Mouse (Mus musculus) lung, embryonic 16.5 days (tissue): ENCODE data around the gene Tuba3a. TPM values are rescaled to one million over a fixed set of nuclear protein-coding genes. Genes with fewer than 3 reads are reported as not detected.

ENCODE experiments used
- ATAC-seq: fragments of 200-750 bp; cut with Nextera tagmentation; 2 replicates; pipeline ENCODE4 v1.8.0; 2017; ENCODE audit warnings: low read depth, mild to moderate bottlenecking, moderate library complexity
- H3K27ac ChIP-seq: fragments of 300-500 bp; sonication (generic); 2 replicates; pipeline ENCODE4 v1.5.1; 2014; ENCODE audit warnings: mild to moderate bottlenecking, control low read depth, low read length
- H3K27me3 ChIP-seq: fragments of 300-500 bp; sonication (generic); 2 replicates; pipeline ENCODE4 v1.6.1; 2014; ENCODE audit warnings: low read depth, low read length, mixed read lengths; ENCODE audit not compliant: control insufficient read depth, insufficient read depth
- H3K36me3 ChIP-seq: fragments of 300-500 bp; sonication (generic); 2 replicates; pipeline ENCODE4 v1.6.1; 2014; ENCODE audit warnings: low read length; ENCODE audit not compliant: control insufficient read depth, insufficient read depth
- H3K4me1 ChIP-seq: fragments of 300-500 bp; sonication (generic); replicated peaks from 2 replicates; pipeline ENCODE4 v1.6.1; 2014; ENCODE audit warnings: low read length, mixed read lengths; ENCODE audit not compliant: control insufficient read depth, insufficient read depth
- H3K4me2 ChIP-seq: fragments of 300-500 bp; sonication (generic); 2 replicates; pipeline ENCODE4 v1.6.1; 2014; ENCODE audit warnings: low read depth, low read length, control low read depth
- H3K4me3 ChIP-seq: fragments of 300-500 bp; sonication (generic); 2 replicates; pipeline ENCODE4 v1.5.1; 2014; ENCODE audit warnings: mild to moderate bottlenecking, low read length, control low read depth
- H3K9ac ChIP-seq: fragments of 300-500 bp; sonication (generic); 2 replicates; pipeline ENCODE4 v1.6.1; 2014; ENCODE audit warnings: low read length, control low read depth
- H3K9me3 ChIP-seq: fragments of 300-500 bp; sonication (generic); 2 replicates; pipeline ENCODE4 v1.6.1; 2016; ENCODE audit warnings: low read length; ENCODE audit not compliant: control insufficient read depth
- WGBS: fragments of 180-500 bp; shearing (Covaris S2); extraction: QIAGEN DNeasy Blood & Tissue Kit; methylation state at CpG from one replicate; pipeline ENCODE4 v1.1.7; 2014; 5-methylcytosine and 5-hydroxymethylcytosine counted together
- polyA plus RNA-seq: library from polyadenylated mRNA; unstranded; fragments of >200 nt; fragmentation: Nextera tagmentation; extraction: Ambion mirVana; gene quantifications from 2 replicates; pipeline ENCODE4 v1.2.1, GENCODE M21; 2015

The Tuba3a gene
- polyA plus RNA-seq, 1 experiment from 2014 or later = 0.16 TPM

GRCm38 (mm10) chr6:125300982-125301381 is 15.1 kb upstream of the Tuba3a start:
- Histone ChIP-seq H3K4me1 (peaks cover 8% of the 10 kb centered on the region), H3K4me2 (no peak overlapping the region), H3K27me3 (no peaks in the 10 kb centered on the region), H3K36me3 (peaks cover 3% of the 10 kb centered on the region; the same call in 1 of the 2 replicates), H3K27ac (no peak overlapping the region), H3K9ac (no peak overlapping the region), H3K9me3 (no peaks in the 10 kb centered on the region), H3K4me3 (no peak overlapping the region)
- ATAC-seq = no peak
- 69% methylated on average over 1 of the region's 1 CpGs for WGBS

- H3K9ac ChIP-seq = no peak overlapping the region
- 71% methylated on average over 5 of the region's 5 CpGs for WGBS
These were observed 11.4 kb upstream of the Tuba3a start for GRCm38 (mm10) chr6:125297149-125297820.

DNA sequence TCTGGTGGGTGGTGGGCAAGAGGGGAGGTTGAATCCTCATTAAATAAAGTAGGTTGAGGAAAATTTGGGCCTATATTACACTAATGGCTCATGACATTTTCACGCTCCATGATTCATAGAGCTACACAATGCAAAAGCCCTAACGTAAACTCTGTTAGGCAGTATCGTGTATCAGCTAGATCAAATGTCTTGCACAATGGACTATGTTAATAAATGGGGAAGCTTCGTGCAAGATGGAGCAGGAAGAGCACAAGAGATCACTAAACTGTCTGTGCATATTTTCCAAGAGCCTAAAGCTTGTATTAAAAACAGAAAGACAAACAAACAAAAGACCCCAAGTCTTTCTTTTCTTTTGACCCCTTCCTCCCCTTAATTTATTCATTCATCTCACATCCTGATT is 8.2 kb upstream of the Tuba3a start:
- WGBS = 66% methylated on average over 4 of the region's 4 CpGs
- H3K27me3 ChIP-seq = no peaks in the 10 kb centered on the region; the same call in 1 of the 2 replicates
- H3K36me3 ChIP-seq = no peaks in the 10 kb centered on the region
- no peaks in the 10 kb centered on the region for H3K9me3 ChIP-seq
- ATAC-seq = no peak
- no peak overlapping the region for H3K4me2 ChIP-seq
- no peak overlapping the region for H3K4me3 ChIP-seq
- no peaks in the 10 kb centered on the region for H3K4me1 ChIP-seq
- no peak overlapping the region for H3K27ac ChIP-seq
- H3K9ac ChIP-seq = no peak overlapping the region

More at GRCm38 (mm10) chr6:125297149-125297820, 11.4 kb upstream of the Tuba3a start:
- H3K4me2 ChIP-seq = no peak overlapping the region
- no peak overlapping the region for H3K27ac ChIP-seq
- H3K36me3 ChIP-seq = no peaks in the 10 kb centered on the region
- no peak overlapping the region for H3K4me3 ChIP-seq
- no peak for ATAC-seq
- H3K4me1 ChIP-seq = peaks cover 5% of the 10 kb centered on the region
- H3K27me3 ChIP-seq = no peaks in the 10 kb centered on the region
- no peaks in the 10 kb centered on the region for H3K9me3 ChIP-seq

GRCm38 (mm10) chr6:125292256-125292655 is 6.4 kb upstream of the Tuba3a start:
- H3K9me3 ChIP-seq = no peaks in the 10 kb centered on the region
- WGBS = 89% methylated on average over 7 of the region's 7 CpGs

DNA sequence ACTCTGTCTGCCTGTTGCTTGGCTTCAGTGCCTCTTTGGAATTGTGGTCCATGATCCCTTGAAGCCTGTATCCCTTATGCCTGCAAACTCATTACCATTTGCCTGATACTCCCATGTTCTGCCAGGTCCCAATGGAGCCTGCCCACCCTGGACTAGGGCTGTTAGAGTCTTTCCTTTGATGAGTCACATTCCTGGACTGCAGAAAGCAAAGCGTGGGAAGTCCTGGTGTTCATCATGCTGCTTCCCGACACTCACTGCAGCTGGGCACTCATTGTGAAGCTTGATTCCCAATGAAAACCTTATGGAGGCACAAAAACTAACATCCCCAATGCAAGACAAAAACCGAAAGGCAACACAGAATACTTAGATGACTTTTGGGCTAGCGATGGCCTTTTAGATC is 5.5 kb upstream of the Tuba3a start:
- H3K36me3 ChIP-seq = no peaks in the 10 kb centered on the region
- H3K27me3 ChIP-seq = no peaks in the 10 kb centered on the region; the same call in 1 of the 2 replicates
- no peak overlapping the region for H3K4me3 ChIP-seq
- H3K4me2 ChIP-seq = no peak overlapping the region
- H3K9ac ChIP-seq = no peak overlapping the region
- no peaks in the 10 kb centered on the region for H3K9me3 ChIP-seq
- H3K4me1 ChIP-seq = 0 out of 2 replicates have a peak, but pooled peaks cover under 1% of the 10 kb centered on the region
- no peak overlapping the region for H3K27ac ChIP-seq
- 79% methylated on average over 4 of the region's 4 CpGs for WGBS
- ATAC-seq = no peak

More at GRCm38 (mm10) chr6:125292256-125292655, 6.4 kb upstream of the Tuba3a start:
- no peak for ATAC-seq
- H3K4me3 ChIP-seq = no peak overlapping the region
- H3K27me3 ChIP-seq = no peaks in the 10 kb centered on the region; the same call in 1 of the 2 replicates
- no peaks in the 10 kb centered on the region for H3K36me3 ChIP-seq
- no peak overlapping the region for H3K27ac ChIP-seq
- H3K4me2 ChIP-seq = no peak overlapping the region
- no peak overlapping the region for H3K9ac ChIP-seq
- no peaks in the 10 kb centered on the region for H3K4me1 ChIP-seq

- H3K27me3 ChIP-seq = no peaks in the 10 kb centered on the region; the same call in 1 of the 2 replicates
- H3K9ac ChIP-seq = no peak overlapping the region
- no peaks in the 10 kb centered on the region for H3K36me3 ChIP-seq
- H3K4me1 ChIP-seq = 0 out of 2 replicates have a peak, but pooled peaks cover 2% of the 10 kb centered on the region
- WGBS = 42% methylated on average over 5 of the region's 5 CpGs
- 0 out of 2 replicates have a peak, but pooled peaks cover 5% of the 10 kb centered on the region for H3K9me3 ChIP-seq
- ATAC-seq = peak; percentile 56; the same call in 1 of the 2 replicates
- peak overlapping the region; percentile 36; the same call in 1 of the 2 replicates for H3K27ac ChIP-seq
- no peak overlapping the region for H3K4me2 ChIP-seq
- H3K4me3 ChIP-seq = no peak overlapping the region
These were observed 2.9 kb upstream of the Tuba3a start for GRCm38 (mm10) chr6:125288730-125289129.

- ATAC-seq = no peak
- 71% methylated on average over 4 of the region's 4 CpGs for WGBS
- Histone ChIP-seq H3K27me3 (no peaks in the 10 kb centered on the region; the same call in 1 of the 2 replicates), H3K9me3 (0 out of 2 replicates have a peak, but pooled peaks cover 5% of the 10 kb centered on the region), H3K4me2 (no peak overlapping the region), H3K36me3 (no peaks in the 10 kb centered on the region), H3K4me3 (no peak overlapping the region), H3K4me1 (0 out of 2 replicates have a peak, but pooled peaks cover 2% of the 10 kb centered on the region), H3K9ac (no peak overlapping the region), H3K27ac (no peak overlapping the region)
These were observed 1.1 kb upstream of the Tuba3a start for GRCm38 (mm10) chr6:125286944-125287343.

DNA sequence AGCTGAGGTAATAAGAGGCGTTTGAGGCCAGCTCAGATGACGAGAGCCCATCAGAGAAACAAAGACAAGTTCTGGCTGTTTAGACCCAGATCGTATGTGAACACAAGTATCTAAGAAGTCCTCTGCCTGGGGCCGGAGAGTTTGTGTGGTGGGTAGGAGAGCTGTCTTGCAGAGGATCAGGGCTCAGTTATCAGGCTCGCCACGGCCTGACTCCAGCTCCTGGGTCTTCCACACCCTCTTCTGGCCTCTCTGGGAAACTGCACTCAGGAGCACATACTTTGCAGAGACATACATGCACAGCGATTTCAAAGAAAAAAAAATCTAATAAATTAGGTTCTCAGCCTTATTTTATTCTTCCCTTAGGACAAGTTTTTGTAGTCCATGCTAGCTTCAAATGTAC is 1.1 kb downstream of the Tuba3a start:
- no peak for ATAC-seq
- Histone ChIP-seq H3K4me2 (no peak overlapping the region), H3K4me3 (no peak overlapping the region), H3K9me3 (0 out of 2 replicates have a peak, but pooled peaks cover 5% of the 10 kb centered on the region), H3K4me1 (0 out of 2 replicates have a peak, but pooled peaks cover 2% of the 10 kb centered on the region), H3K9ac (no peak overlapping the region), H3K36me3 (no peaks in the 10 kb centered on the region), H3K27me3 (no peaks in the 10 kb centered on the region), H3K27ac (no peak overlapping the region)
- WGBS = 84% methylated on average over 7 of the region's 7 CpGs

DNA sequence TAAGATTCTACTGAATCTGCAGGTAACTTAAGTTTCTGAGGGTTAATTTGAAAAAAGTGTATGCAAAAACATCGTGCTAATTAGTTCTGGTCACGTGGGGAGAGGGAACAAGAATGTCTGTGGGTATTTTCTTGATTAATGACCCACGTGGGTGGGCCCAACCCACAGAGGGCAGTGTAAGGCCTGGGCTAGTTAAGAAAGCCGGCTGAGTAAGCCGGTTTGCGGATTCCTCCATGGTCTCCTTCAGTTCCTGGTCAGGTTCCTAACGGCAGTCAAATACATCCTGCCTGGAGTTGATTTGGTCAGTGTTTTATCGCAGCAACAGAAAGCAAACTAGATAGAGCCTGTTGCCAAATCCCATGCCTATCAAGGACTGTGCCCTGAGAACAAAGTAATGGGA is 1.6 kb downstream of the Tuba3a start:
- ATAC-seq = no peak
- Histone ChIP-seq H3K9ac (no peak overlapping the region), H3K27ac (no peak overlapping the region), H3K4me1 (0 out of 2 replicates have a peak, but pooled peaks cover 2% of the 10 kb centered on the region), H3K27me3 (no peaks in the 10 kb centered on the region), H3K4me3 (no peak overlapping the region), H3K36me3 (no peaks in the 10 kb centered on the region), H3K4me2 (no peak overlapping the region), H3K9me3 (0 out of 2 replicates have a peak, but pooled peaks cover 5% of the 10 kb centered on the region)
- 23% methylated on average over 8 of the region's 8 CpGs for WGBS
